In genomic region chr12:51504581-51504980, GRCm38 (mm10) we compare ENCODE assay signal across 14 mouse cellular contexts.
DNase-seq lines count a peak whose midpoint lies in the region; ATAC-seq and TF ChIP-seq lines count a peak whose summit lies in the region.
"Had no signal": no experiment of that assay in that cellular context is flagged by ENCODE, and none has a peak within 500 bp of the region (broad histone marks: within the 10 kb centered on the region; RNA-seq: fewer than 3 reads in every experiment).

No protein-coding gene starts in this region.

- DNase-seq in liver = peak; percentile 7
- no peak for DNase-seq in liver, postnatal 0 days
- peak; percentile 42 for DNase-seq in embryo, embryonic 10 days (ENCODE audit: low spot score)
- DNase-seq in embryonic facial prominence, embryonic 11.5 days (ENCODE audit: low spot score) = peak; percentile 64
- DNase-seq in liver, embryonic 14.5 days (ENCODE audit: low read depth in 3 of 3, low spot score in 3 of 3) = no peak
- no peak for DNase-seq in cerebellum, postnatal 4 days (ENCODE audit: low spot score in 2 of 2)
- DNase-seq in adrenal gland, postnatal 14 days = no peak
- DNase-seq: cerebellum, postnatal 10 days; gastrocnemius, adult 2 months; layer of hippocampus, postnatal 36 days; thymus, postnatal 4 days had no signal

- ATAC-seq in liver, postnatal 0 days = no peak
- peak; percentile 29; the same call in 1 of the 2 replicates for ATAC-seq in embryonic facial prominence, embryonic 11.5 days (replicated peaks; ENCODE audit: insufficient number of reproducible peaks, low FRiP score, low TSS enrichment, low read depth)
- ATAC-seq in liver, embryonic 14.5 days (ENCODE audit: insufficient read depth) = peak; percentile 46; the same call in 1 of the 2 replicates

- H3K27ac ChIP-seq in liver, postnatal 0 days (ENCODE audit: low read depth) = no peak overlapping the region
- no peak overlapping the region for H3K27ac ChIP-seq in embryonic facial prominence, embryonic 11.5 days (replicated peaks; ENCODE audit: low read depth, low read length)
- no peak overlapping the region; the same call in 1 of the 2 replicates for H3K27ac ChIP-seq in liver, embryonic 14.5 days
- H3K27ac ChIP-seq: gastrocnemius, adult 2 months; hindbrain, embryonic 15.5 days; limb, embryonic 15.5 days; stomach, embryonic 15.5 days had no signal

- no peaks in the 10 kb centered on the region for H3K36me3 ChIP-seq in liver, postnatal 0 days (replicated peaks; ENCODE audit: insufficient read depth, low read length)
- H3K36me3 ChIP-seq in embryonic facial prominence, embryonic 11.5 days (replicated peaks; ENCODE audit: control insufficient read depth, insufficient read depth, low read depth, low read length) = no peaks in the 10 kb centered on the region
- no peaks in the 10 kb centered on the region for H3K36me3 ChIP-seq in liver, embryonic 14.5 days (replicated peaks; ENCODE audit: control insufficient read depth, insufficient read depth, low read depth)
- H3K36me3 ChIP-seq: hindbrain, embryonic 15.5 days; limb, embryonic 15.5 days; stomach, embryonic 15.5 days had no signal

- no peak overlapping the region for H3K9ac ChIP-seq in liver, postnatal 0 days (replicated peaks)
- H3K9ac ChIP-seq in embryonic facial prominence, embryonic 11.5 days (replicated peaks; ENCODE audit: low read length) = no peak overlapping the region
- no peak overlapping the region for H3K9ac ChIP-seq in liver, embryonic 14.5 days (replicated peaks)
- H3K9ac ChIP-seq: hindbrain, embryonic 15.5 days; limb, embryonic 15.5 days; stomach, embryonic 15.5 days had no signal

- H3K9me3 ChIP-seq in liver, postnatal 0 days (ENCODE audit: low read length) = no peaks in the 10 kb centered on the region
- no peaks in the 10 kb centered on the region for H3K9me3 ChIP-seq in embryonic facial prominence, embryonic 11.5 days (replicated peaks; ENCODE audit: control insufficient read depth, low read length)
- no peaks in the 10 kb centered on the region for H3K9me3 ChIP-seq in liver, embryonic 14.5 days (ENCODE audit: control insufficient read depth, low read length)
- H3K9me3 ChIP-seq: hindbrain, embryonic 15.5 days; limb, embryonic 15.5 days; stomach, embryonic 15.5 days had no signal

- 41% methylated on average over 7 of the region's 7 CpGs for WGBS in liver, postnatal 0 days (ENCODE audit: insufficient replicate concordance)
- 12% methylated on average over 7 of the region's 7 CpGs for WGBS in embryonic facial prominence, embryonic 11.5 days
- WGBS in liver, embryonic 14.5 days (ENCODE audit: insufficient replicate concordance) = 43% methylated on average over 7 of the region's 7 CpGs

- H3K4me1 ChIP-seq in liver, postnatal 0 days (ENCODE audit: insufficient read depth) = 0 out of 2 replicates have a peak, but pooled peaks cover 5% of the 10 kb centered on the region
- peaks cover 5% of the 10 kb centered on the region; the same call in 1 of the 2 replicates for H3K4me1 ChIP-seq in embryonic facial prominence, embryonic 11.5 days (ENCODE audit: control insufficient read depth, insufficient read depth, low read length)
- peaks cover 21 to 30% of the 10 kb centered on the region in 2 experiments for H3K4me1 ChIP-seq in liver, embryonic 14.5 days (replicated peaks; ENCODE audit: control insufficient read depth in 2 of 2, insufficient read depth in 2 of 2, low read length in 1 of 2)
- H3K4me1 ChIP-seq: stomach, embryonic 15.5 days had no signal

- no peak for TF ChIP-seq CTCF in liver, postnatal 0 days (IDR thresholded peaks at IDR 0.05; ENCODE audit: low read depth)
- no peak for TF ChIP-seq CTCF in liver, embryonic 14.5 days (IDR thresholded peaks at IDR 0.05; ENCODE audit: low read depth)

- no peak overlapping the region for H3K4me2 ChIP-seq in liver, postnatal 0 days (ENCODE audit: low read depth, low read length)
- H3K4me2 ChIP-seq in embryonic facial prominence, embryonic 11.5 days (ENCODE audit: low read depth, low read length) = no peak overlapping the region
- H3K4me2 ChIP-seq in liver, embryonic 14.5 days (ENCODE audit: low read depth) = no peak overlapping the region; the same call in 1 of the 2 replicates
- H3K4me2 ChIP-seq: hindbrain, embryonic 15.5 days; limb, embryonic 15.5 days; stomach, embryonic 15.5 days had no signal

- no peak for TF ChIP-seq EP300 in liver, postnatal 0 days (IDR thresholded peaks at IDR 0.05; ENCODE audit: low read depth)
- TF ChIP-seq EP300 in liver, embryonic 14.5 days (IDR thresholded peaks at IDR 0.05; ENCODE audit: low read depth) = no peak

- no peaks in the 10 kb centered on the region for H3K27me3 ChIP-seq in liver, postnatal 0 days (ENCODE audit: insufficient read depth, low read length)
- H3K27me3 ChIP-seq in embryonic facial prominence, embryonic 11.5 days (ENCODE audit: control insufficient read depth, insufficient read depth, low read length) = no peaks in the 10 kb centered on the region
- no peaks in the 10 kb centered on the region for H3K27me3 ChIP-seq in liver, embryonic 14.5 days (ENCODE audit: control insufficient read depth, insufficient read depth, low read length)
- H3K27me3 ChIP-seq: hindbrain, embryonic 15.5 days; limb, embryonic 15.5 days; stomach, embryonic 15.5 days had no signal

- no peak overlapping the region for H3K4me3 ChIP-seq in liver, postnatal 0 days (ENCODE audit: low read depth, low read length)
- H3K4me3 ChIP-seq in embryonic facial prominence, embryonic 11.5 days (ENCODE audit: low read depth, low read length) = no peak overlapping the region
- H3K4me3 ChIP-seq in liver, embryonic 14.5 days (ENCODE audit: insufficient read depth in 1 of 2, low read depth in 2 of 2, low read length in 2 of 2) = no peak overlapping the region
- H3K4me3 ChIP-seq: gastrocnemius, adult 2 months; hindbrain, embryonic 15.5 days; limb, embryonic 15.5 days; stomach, embryonic 15.5 days had no signal

Comparison
In these comparisons a context has a peak if more than half of its experiments do, and no peak if none do; other contexts are left out.
1. DNase-seq: peak in liver (single experiment), embryo, embryonic 10 days (single experiment) and embryonic facial prominence, embryonic 11.5 days (single experiment); none in liver, postnatal 0 days (single experiment), liver, embryonic 14.5 days (0 of 3), cerebellum, postnatal 4 days (0 of 2) and adrenal gland, postnatal 14 days (single experiment).